Mouse (Mus musculus) central nervous system, embryonic 18 days (tissue): Measurements from ENCODE around the gene Gm9817. TPM values are rescaled to one million over a fixed set of nuclear protein-coding genes. Genes with fewer than 3 reads are reported as not detected.

Source experiments
- polyA plus RNA-seq: library from polyadenylated mRNA; depleted of rRNA; stranded (reverse); fragments of >200 nt; gene quantifications from 2 replicates; pipeline ENCODE4 v1.2.3, GENCODE M21; 2012; rRNA removed

The Gm9817 gene
- polyA plus RNA-seq, result 0.03 and 0.11 TPM in 2 replicates

DNA sequence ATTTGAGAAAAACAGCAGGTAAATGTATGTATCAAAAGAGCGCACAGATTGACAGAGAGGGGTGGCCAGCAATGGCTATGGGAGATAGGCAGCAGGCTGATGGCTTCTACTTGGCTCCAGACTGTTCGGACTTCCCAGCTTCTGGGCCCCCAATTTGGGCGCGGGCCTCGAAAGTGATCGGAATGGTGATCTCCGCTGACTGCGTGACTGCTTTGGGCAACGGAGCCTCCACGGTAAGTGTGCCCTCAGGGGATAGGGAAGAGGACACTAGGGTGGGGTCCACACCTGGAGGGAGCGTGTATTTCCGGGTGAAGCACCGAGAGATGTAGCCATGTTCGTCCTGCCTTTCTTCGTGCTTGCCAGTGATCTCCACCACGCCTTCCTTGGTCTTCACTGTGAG lies at the start of gene Gm9817:
TSS of gene Gm9817 (plus strand) at position 301 of the 400 bp plus-strand sequence.

Other genes with a start within 250 kb of the Gm9817 start
- 123 and 126 TPM in 2 replicates for gene Dtnbp1, start 76.5 kb upstream of the Gm9817 start, polyA plus RNA-seq